Mouse (Mus musculus): ENCODE measurements around the gene Plcb4. TPM values are rescaled to one million over a fixed set of nuclear protein-coding genes. Genes with fewer than 3 reads are reported as not detected.

Gene Plcb4
- polyA plus RNA-seq, 1 experiment from 2014 or later: 24.1 TPM

- Histone ChIP-seq H3K4me3 (ENCODE audit: low read depth, low read length) (no peak overlapping the region), H3K9ac (ENCODE audit: low read length) (no peak overlapping the region), H3K4me1 (replicated peaks; ENCODE audit: control insufficient read depth, insufficient read depth, low read length) (no peaks in the 10 kb centered on the region), H3K36me3 (ENCODE audit: control insufficient read depth, insufficient read depth, low read length) (no peaks in the 10 kb centered on the region), H3K4me2 (ENCODE audit: low read depth, low read length, severe bottlenecking) (no peak overlapping the region), H3K27ac (ENCODE audit: low read depth, low read length) (no peak overlapping the region), H3K9me3 (ENCODE audit: control insufficient read depth, low read length) (no peaks in the 10 kb centered on the region), H3K27me3 (ENCODE audit: control insufficient read depth, insufficient read depth, low read length) (no peaks in the 10 kb centered on the region)
- no peak for DNase-seq (ENCODE audit: low spot score)
- 61% methylated on average over 4 of the region's 4 CpGs for WGBS
- ATAC-seq (replicated peaks; ENCODE audit: low FRiP score): no peak
These were observed 245.5 kb downstream of the Plcb4 start for GRCm38 (mm10) chr2:135904262-135904661.

- no peak overlapping the region for H3K4me3 ChIP-seq (ENCODE audit: low read depth, low read length)
- 96% methylated on average over 4 of the region's 4 CpGs for WGBS
- H3K4me2 ChIP-seq (ENCODE audit: low read depth, low read length, severe bottlenecking): no peak overlapping the region
- no peaks in the 10 kb centered on the region for H3K4me1 ChIP-seq (replicated peaks; ENCODE audit: control insufficient read depth, insufficient read depth, low read length)
- no peak overlapping the region for H3K27ac ChIP-seq (ENCODE audit: low read depth, low read length)
- no peaks in the 10 kb centered on the region for H3K27me3 ChIP-seq (ENCODE audit: control insufficient read depth, insufficient read depth, low read length)
- no peaks in the 10 kb centered on the region for H3K36me3 ChIP-seq (ENCODE audit: control insufficient read depth, insufficient read depth, low read length)
- H3K9me3 ChIP-seq (ENCODE audit: control insufficient read depth, low read length): no peaks in the 10 kb centered on the region
- DNase-seq (ENCODE audit: low spot score): no peak
- no peak for ATAC-seq (replicated peaks; ENCODE audit: low FRiP score)
- no peak overlapping the region for H3K9ac ChIP-seq (ENCODE audit: low read length)
These were observed 246.0 kb downstream of the Plcb4 start for GRCm38 (mm10) chr2:135904791-135905190.

- Histone ChIP-seq H3K9me3 (ENCODE audit: control insufficient read depth, low read length) (no peaks in the 10 kb centered on the region), H3K36me3 (ENCODE audit: control insufficient read depth, insufficient read depth, low read length) (no peaks in the 10 kb centered on the region), H3K27ac (ENCODE audit: low read depth, low read length) (no peak overlapping the region), H3K4me1 (replicated peaks; ENCODE audit: control insufficient read depth, insufficient read depth, low read length) (no peaks in the 10 kb centered on the region), H3K4me2 (ENCODE audit: low read depth, low read length, severe bottlenecking) (no peak overlapping the region), H3K9ac (ENCODE audit: low read length) (no peak overlapping the region), H3K27me3 (ENCODE audit: control insufficient read depth, insufficient read depth, low read length) (no peaks in the 10 kb centered on the region), H3K4me3 (ENCODE audit: low read depth, low read length) (no peak overlapping the region)
- DNase-seq (ENCODE audit: low spot score): no peak
- 79% methylated on average over 8 of the region's 8 CpGs for WGBS
- no peak for ATAC-seq (replicated peaks; ENCODE audit: low FRiP score)
These were observed 255.8 kb downstream of the Plcb4 start for GRCm38 (mm10) chr2:135914343-135915261.

- no peaks in the 10 kb centered on the region for H3K27me3 ChIP-seq (ENCODE audit: control insufficient read depth, insufficient read depth, low read length)
- H3K36me3 ChIP-seq (ENCODE audit: control insufficient read depth, insufficient read depth, low read length): no peaks in the 10 kb centered on the region
- H3K9me3 ChIP-seq (ENCODE audit: control insufficient read depth, low read length): no peaks in the 10 kb centered on the region
- no peak overlapping the region for H3K4me3 ChIP-seq (ENCODE audit: low read depth, low read length)
- WGBS: 85% methylated on average over 10 of the region's 10 CpGs
- DNase-seq (ENCODE audit: low spot score) (no peak), ATAC-seq (replicated peaks; ENCODE audit: low FRiP score) (no peak)
- no peak overlapping the region for H3K4me2 ChIP-seq (ENCODE audit: low read depth, low read length, severe bottlenecking)
- H3K9ac ChIP-seq (ENCODE audit: low read length): no peak overlapping the region
- H3K4me1 ChIP-seq (replicated peaks; ENCODE audit: control insufficient read depth, insufficient read depth, low read length): no peaks in the 10 kb centered on the region
- H3K27ac ChIP-seq (ENCODE audit: low read depth, low read length): no peak overlapping the region
These were observed 257.1 kb downstream of the Plcb4 start for GRCm38 (mm10) chr2:135915928-135916327.

- ATAC-seq (replicated peaks; ENCODE audit: low FRiP score) (no peak), DNase-seq (ENCODE audit: low spot score) (no peak)
- Histone ChIP-seq H3K27ac (ENCODE audit: low read depth, low read length) (no peak overlapping the region), H3K4me3 (ENCODE audit: low read depth, low read length) (no peak overlapping the region), H3K4me1 (replicated peaks; ENCODE audit: control insufficient read depth, insufficient read depth, low read length) (no peaks in the 10 kb centered on the region), H3K4me2 (ENCODE audit: low read depth, low read length, severe bottlenecking) (no peak overlapping the region), H3K9ac (ENCODE audit: low read length) (no peak overlapping the region), H3K9me3 (ENCODE audit: control insufficient read depth, low read length) (no peaks in the 10 kb centered on the region), H3K36me3 (ENCODE audit: control insufficient read depth, insufficient read depth, low read length) (no peaks in the 10 kb centered on the region; the same call in 1 of the 2 replicates), H3K27me3 (ENCODE audit: control insufficient read depth, insufficient read depth, low read length) (no peaks in the 10 kb centered on the region)
- 68% methylated on average over 3 of the region's 3 CpGs for WGBS
These were observed 258.2 kb downstream of the Plcb4 start for GRCm38 (mm10) chr2:135917000-135917399.

- no peak for ATAC-seq (replicated peaks; ENCODE audit: low FRiP score)
- Histone ChIP-seq H3K4me1 (replicated peaks; ENCODE audit: control insufficient read depth, insufficient read depth, low read length) (no peaks in the 10 kb centered on the region), H3K9ac (ENCODE audit: low read length) (no peak overlapping the region), H3K4me2 (ENCODE audit: low read depth, low read length, severe bottlenecking) (no peak overlapping the region), H3K27ac (ENCODE audit: low read depth, low read length) (no peak overlapping the region), H3K36me3 (ENCODE audit: control insufficient read depth, insufficient read depth, low read length) (no peaks in the 10 kb centered on the region; the same call in 1 of the 2 replicates), H3K4me3 (ENCODE audit: low read depth, low read length) (no peak overlapping the region), H3K9me3 (ENCODE audit: control insufficient read depth, low read length) (no peaks in the 10 kb centered on the region), H3K27me3 (ENCODE audit: control insufficient read depth, insufficient read depth, low read length) (no peaks in the 10 kb centered on the region)
- no peak for DNase-seq (ENCODE audit: low spot score)
- WGBS: 91% methylated on average over 5 of the region's 5 CpGs
These were observed 259.3 kb downstream of the Plcb4 start for GRCm38 (mm10) chr2:135918116-135918515.

- Histone ChIP-seq H3K36me3 (ENCODE audit: control insufficient read depth, insufficient read depth, low read length) (no peaks in the 10 kb centered on the region; the same call in 1 of the 2 replicates), H3K4me1 (replicated peaks; ENCODE audit: control insufficient read depth, insufficient read depth, low read length) (no peaks in the 10 kb centered on the region), H3K4me2 (ENCODE audit: low read depth, low read length, severe bottlenecking) (no peak overlapping the region), H3K27ac (ENCODE audit: low read depth, low read length) (no peak overlapping the region), H3K9me3 (ENCODE audit: control insufficient read depth, low read length) (no peaks in the 10 kb centered on the region), H3K4me3 (ENCODE audit: low read depth, low read length) (no peak overlapping the region), H3K27me3 (ENCODE audit: control insufficient read depth, insufficient read depth, low read length) (no peaks in the 10 kb centered on the region), H3K9ac (ENCODE audit: low read length) (no peak overlapping the region)
- DNase-seq (ENCODE audit: low spot score): no peak
- ATAC-seq (replicated peaks; ENCODE audit: low FRiP score): no peak
- WGBS: 77% methylated on average over 6 of the region's 6 CpGs
These were observed 260.8 kb downstream of the Plcb4 start for GRCm38 (mm10) chr2:135919641-135920040.

- Histone ChIP-seq H3K4me1 (replicated peaks; ENCODE audit: control insufficient read depth, insufficient read depth, low read length) (no peaks in the 10 kb centered on the region; the same call in 1 of the 2 replicates), H3K4me2 (ENCODE audit: low read depth, low read length, severe bottlenecking) (no peak overlapping the region), H3K27me3 (ENCODE audit: control insufficient read depth, insufficient read depth, low read length) (no peaks in the 10 kb centered on the region), H3K9me3 (ENCODE audit: control insufficient read depth, low read length) (no peaks in the 10 kb centered on the region), H3K9ac (ENCODE audit: low read length) (no peak overlapping the region), H3K4me3 (ENCODE audit: low read depth, low read length) (no peak overlapping the region), H3K36me3 (ENCODE audit: control insufficient read depth, insufficient read depth, low read length) (no peaks in the 10 kb centered on the region), H3K27ac (ENCODE audit: low read depth, low read length) (no peak overlapping the region)
- WGBS: 89% methylated on average over 8 of the region's 8 CpGs
- ATAC-seq (replicated peaks; ENCODE audit: low FRiP score) (0 out of 2 replicates have a peak, but pooled peaks have one; percentile 29), DNase-seq (ENCODE audit: low spot score) (no peak)
These were observed 268.0 kb downstream of the Plcb4 start for GRCm38 (mm10) chr2:135926660-135927343.

All from forebrain, embryonic 11.5 days (tissue).